Mouse (Mus musculus): ENCODE data around the gene Rims4.
A peak's percentile ranks its signal among the peaks of the same experiment; 100 is the strongest.

Rims4 gene

GRCm38 (mm10) chr2:163918317-163919258 is at the start of gene Rims4:
Gene Rims4, minus strand, starts transcription at chr2:163918683.
- DNase-seq, result peak; percentile 87 to 91

- DNase-seq, result peak in 1 of 2 experiments; percentile 22
Observed at GRCm38 (mm10) chr2:163965706-163966105, 47.2 kb upstream of the Rims4 start.

- peak; percentile 85 to 90 for DNase-seq
Observed at GRCm38 (mm10) chr2:163964606-163965560, 46.4 kb upstream of the Rims4 start.

- DNase-seq, result peak in 1 of 2 experiments; percentile 36
Observed at GRCm38 (mm10) chr2:163953622-163954310, 35.3 kb upstream of the Rims4 start.

- DNase-seq, result peak; percentile 86 to 87
Observed at GRCm38 (mm10) chr2:163951770-163952169, 33.3 kb upstream of the Rims4 start.

- DNase-seq, result peak; percentile 36 to 43
Observed at GRCm38 (mm10) chr2:163947976-163948375, 29.5 kb upstream of the Rims4 start.

GRCm38 (mm10) chr2:163946221-163946620 is 27.7 kb upstream of the Rims4 start:
- peak in 1 of 2 experiments; percentile 51 for DNase-seq

GRCm38 (mm10) chr2:163944511-163944910 is 26.0 kb upstream of the Rims4 start:
- DNase-seq, result peak in 1 of 2 experiments; percentile 33

- peak; percentile 67 to 68 for DNase-seq
Observed at GRCm38 (mm10) chr2:163943056-163943455, 24.6 kb upstream of the Rims4 start.

GRCm38 (mm10) chr2:163939522-163939921 is 21.0 kb upstream of the Rims4 start:
- DNase-seq, result peak; percentile 81 to 84

- DNase-seq, result no peak
Observed at GRCm38 (mm10) chr2:163932151-163932550, 13.7 kb upstream of the Rims4 start.

GRCm38 (mm10) chr2:163928464-163929200 is 10.1 kb upstream of the Rims4 start:
- no peak for DNase-seq

- no peak for DNase-seq
Observed at GRCm38 (mm10) chr2:163925044-163925443, 6.6 kb upstream of the Rims4 start.

- DNase-seq, result no peak
Observed at GRCm38 (mm10) chr2:163924531-163924930, 6.0 kb upstream of the Rims4 start.

- DNase-seq, result peak; percentile 57 to 77
Observed at GRCm38 (mm10) chr2:163923113-163923512, 4.6 kb upstream of the Rims4 start.

- DNase-seq, result no peak
Observed at GRCm38 (mm10) chr2:163919581-163919980, 1.1 kb upstream of the Rims4 start.

GRCm38 (mm10) chr2:163916703-163917102 is 1.8 kb downstream of the Rims4 start:
- no peak for DNase-seq

GRCm38 (mm10) chr2:163915294-163915791 is 3.1 kb downstream of the Rims4 start:
- DNase-seq, result no peak

- peak; percentile 74 to 85 for DNase-seq
Observed at GRCm38 (mm10) chr2:163914107-163914506, 4.4 kb downstream of the Rims4 start.

GRCm38 (mm10) chr2:163913704-163914103 is 4.8 kb downstream of the Rims4 start:
- DNase-seq, result peak; percentile 24 to 38

GRCm38 (mm10) chr2:163911826-163912444 is 6.5 kb downstream of the Rims4 start:
- peak; percentile 65 to 71 for DNase-seq

All from cerebellum, postnatal 10 days (tissue).